Mouse (Mus musculus): Measurements from ENCODE around the gene Sumo1. TPM values are rescaled to one million over a fixed set of nuclear protein-coding genes. Genes with fewer than 3 reads are reported as not detected.

The Sumo1 gene
- polyA plus RNA-seq, 1 experiment, result 227 TPM

DNA sequence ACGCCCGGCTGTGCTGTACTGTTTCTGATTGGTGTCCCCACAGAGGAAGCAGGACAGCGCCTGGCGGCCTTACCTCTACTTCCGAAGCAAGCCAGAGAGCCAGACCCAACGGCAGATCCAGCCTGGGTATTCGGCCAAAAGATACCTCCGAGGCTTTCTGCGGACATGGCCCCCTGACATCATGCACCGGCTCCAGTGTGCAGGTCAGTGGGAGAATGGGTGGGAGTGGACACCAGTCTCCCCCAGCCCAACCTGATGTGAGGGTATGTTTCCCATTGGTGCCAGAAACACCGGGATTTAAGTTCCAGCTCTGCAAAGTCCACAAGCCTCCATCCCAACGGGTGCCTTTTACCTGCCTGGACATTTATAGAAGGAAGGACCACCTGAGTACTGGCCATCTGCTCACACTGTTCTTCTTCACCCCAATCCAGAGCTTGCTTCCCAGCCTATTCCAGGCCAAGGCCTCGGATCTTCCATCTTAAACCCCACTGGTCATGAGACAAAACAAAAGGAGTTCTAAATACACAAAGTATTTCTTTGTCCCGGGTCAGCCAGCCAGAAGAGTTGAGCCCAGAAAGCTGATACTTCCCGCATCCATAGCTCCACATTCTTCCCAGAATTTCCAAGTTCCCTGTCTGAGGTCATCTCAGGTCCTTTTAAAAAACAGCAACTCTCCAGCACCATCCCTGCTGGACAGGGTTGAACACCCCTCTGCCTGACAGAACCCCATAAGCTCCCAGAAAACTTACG lies 129.2 kb downstream of the Sumo1 start:
- Histone ChIP-seq H3K4me3 (ENCODE audit: insufficient read depth, low read length) (no peak overlapping the region), H3K27ac (ENCODE audit: insufficient read depth, low read length) (no peak overlapping the region), H3K4me1 (ENCODE audit: control insufficient read depth, insufficient read depth, low read length) (no peaks in the 10 kb centered on the region)
- no peak for TF ChIP-seq POLR2A (IDR thresholded peaks at IDR 0.05; ENCODE audit: low read depth, low read length)
- TF ChIP-seq CTCF (IDR thresholded peaks at IDR 0.05; ENCODE audit: borderline replicate concordance, insufficient read depth, low read length), result no peak

DNA sequence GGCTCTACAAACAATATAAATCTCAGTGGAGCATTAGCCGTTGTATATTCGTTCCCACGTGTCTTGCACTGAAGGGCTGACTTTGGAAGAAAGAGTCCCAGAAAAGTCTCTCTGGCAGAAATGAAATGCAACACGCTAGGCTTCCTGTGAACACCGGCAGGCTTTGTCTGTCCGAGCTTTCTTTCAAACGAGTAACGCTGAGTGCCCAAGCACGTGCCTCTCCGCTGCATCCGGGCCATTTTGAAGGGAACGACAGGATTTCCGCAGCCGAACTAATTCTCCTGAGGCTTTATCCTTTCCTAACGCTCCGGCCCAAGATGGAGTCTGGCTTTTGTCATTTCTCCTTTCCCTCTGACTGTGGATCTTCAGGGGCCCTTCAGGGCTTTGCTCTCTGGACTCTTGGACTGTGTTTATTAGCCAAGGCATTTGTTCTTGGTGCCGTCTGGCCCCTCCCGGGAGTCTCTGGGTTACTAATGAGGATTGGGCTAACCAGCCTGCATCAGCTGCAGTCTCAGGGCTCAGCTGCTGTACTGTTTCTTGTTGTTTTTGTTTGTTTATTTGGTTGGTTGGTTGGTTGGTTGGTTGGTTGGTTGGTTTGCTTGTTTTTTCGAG lies 130.0 kb downstream of the Sumo1 start:
- H3K4me3 ChIP-seq (ENCODE audit: insufficient read depth, low read length), result no peak overlapping the region
- H3K4me1 ChIP-seq (ENCODE audit: control insufficient read depth, insufficient read depth, low read length), result no peaks in the 10 kb centered on the region
- H3K27ac ChIP-seq (ENCODE audit: insufficient read depth, low read length), result no peak overlapping the region
- TF ChIP-seq POLR2A (IDR thresholded peaks at IDR 0.05; ENCODE audit: low read depth, low read length) (no peak), CTCF (IDR thresholded peaks at IDR 0.05; ENCODE audit: borderline replicate concordance, insufficient read depth, low read length) (no peak)

DNA sequence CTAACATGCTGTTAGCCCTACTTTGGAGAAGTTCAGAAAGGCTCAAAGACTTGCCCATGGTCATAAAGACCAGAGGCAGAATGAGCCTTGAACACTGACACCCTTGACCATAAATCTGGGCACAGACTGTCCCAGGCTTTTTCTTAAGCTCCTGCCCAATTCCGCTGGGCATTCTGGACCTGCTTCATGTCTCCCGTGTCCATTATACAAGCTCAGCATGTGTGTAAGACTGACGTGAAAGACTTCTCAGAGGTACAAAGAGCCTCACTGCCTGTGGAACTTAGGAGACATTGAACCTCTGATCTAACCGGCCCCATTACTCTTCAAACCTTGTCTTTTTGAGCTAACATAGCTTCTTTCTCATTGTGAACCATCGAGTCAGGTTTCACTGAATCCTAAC lies 132.3 kb downstream of the Sumo1 start:
- H3K4me1 ChIP-seq (ENCODE audit: control insufficient read depth, insufficient read depth, low read length), result no peaks in the 10 kb centered on the region
- no peak overlapping the region for H3K27ac ChIP-seq (ENCODE audit: insufficient read depth, low read length)
- H3K4me3 ChIP-seq (ENCODE audit: insufficient read depth, low read length), result no peak overlapping the region
- TF ChIP-seq CTCF (IDR thresholded peaks at IDR 0.05; ENCODE audit: borderline replicate concordance, insufficient read depth, low read length), result no peak

Other genes with a start within 250 kb of the Sumo1 start
- gene Fzd7, start 188.4 kb downstream of the Sumo1 start, polyA plus RNA-seq (2011; ENCODE audit: insufficient read length, low read depth, missing spikeins), result 43.0 and 50.6 TPM in 2 replicates
- not detected in 2 replicates for gene Gm973, start 154.6 kb downstream of the Sumo1 start, polyA plus RNA-seq (2011; ENCODE audit: insufficient read length, low read depth, missing spikeins)
- gene Nop58, start 14.1 kb upstream of the Sumo1 start, polyA plus RNA-seq (2011; ENCODE audit: insufficient read length, low read depth, missing spikeins), result 260 and 275 TPM in 2 replicates
- 60.4 and 60.8 TPM in 2 replicates for gene Bmpr2, start 92.6 kb upstream of the Sumo1 start, polyA plus RNA-seq (2011; ENCODE audit: insufficient read length, low read depth, missing spikeins)
- gene Fam117b, start 242.2 kb upstream of the Sumo1 start, polyA plus RNA-seq (2011; ENCODE audit: insufficient read length, low read depth, missing spikeins), result 21.0 and 22.3 TPM in 2 replicates

All from embryonic fibroblast, embryonic 13.5 days (primary cell).